Mouse (Mus musculus): ENCODE measurements at regions not wholly inside any gene's neighbourhood (a gene's known extent, or its start where the extent isn't known, plus 50 kb on each side); places are given as distances from the start of the nearest gene placed in this dataset.

- no peak for DNase-seq (ENCODE audit: extremely low spot score in 1 of 2, low spot score in 1 of 2)
These were observed 131.1 kb upstream of the Reg3g start for GRCm38 (mm10) chr6:78599751-78600150.

DNA sequence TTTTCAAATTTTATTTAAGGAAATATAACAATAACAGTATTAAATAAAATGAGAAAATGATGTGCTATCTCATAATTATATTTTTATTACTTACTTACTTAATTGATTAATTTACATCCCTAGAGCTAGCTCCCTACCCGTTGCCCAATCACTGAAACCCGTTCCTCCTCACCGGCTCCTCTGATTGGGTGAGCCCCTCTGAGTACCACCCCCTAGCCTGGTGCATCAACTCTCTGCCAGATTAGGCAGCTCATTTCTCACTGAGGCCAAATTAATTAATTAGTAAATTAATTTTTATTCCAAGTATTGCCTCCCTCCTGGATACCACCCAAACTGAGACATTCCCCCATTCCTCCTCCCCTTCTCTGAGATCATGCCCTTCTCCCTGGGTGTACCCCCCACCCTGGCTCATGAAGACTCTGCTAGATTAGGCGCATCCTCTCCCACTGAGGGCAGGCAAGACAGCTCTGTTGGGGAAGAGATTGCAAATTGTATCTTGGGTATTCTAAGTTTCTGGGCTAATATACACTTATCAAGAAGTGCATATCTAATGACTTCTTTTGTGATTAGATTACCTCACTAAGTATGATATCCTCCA lies 101.4 kb upstream of the Reg3g start:
- no peak for DNase-seq (ENCODE audit: extremely low spot score in 1 of 2, low spot score in 1 of 2)

DNA sequence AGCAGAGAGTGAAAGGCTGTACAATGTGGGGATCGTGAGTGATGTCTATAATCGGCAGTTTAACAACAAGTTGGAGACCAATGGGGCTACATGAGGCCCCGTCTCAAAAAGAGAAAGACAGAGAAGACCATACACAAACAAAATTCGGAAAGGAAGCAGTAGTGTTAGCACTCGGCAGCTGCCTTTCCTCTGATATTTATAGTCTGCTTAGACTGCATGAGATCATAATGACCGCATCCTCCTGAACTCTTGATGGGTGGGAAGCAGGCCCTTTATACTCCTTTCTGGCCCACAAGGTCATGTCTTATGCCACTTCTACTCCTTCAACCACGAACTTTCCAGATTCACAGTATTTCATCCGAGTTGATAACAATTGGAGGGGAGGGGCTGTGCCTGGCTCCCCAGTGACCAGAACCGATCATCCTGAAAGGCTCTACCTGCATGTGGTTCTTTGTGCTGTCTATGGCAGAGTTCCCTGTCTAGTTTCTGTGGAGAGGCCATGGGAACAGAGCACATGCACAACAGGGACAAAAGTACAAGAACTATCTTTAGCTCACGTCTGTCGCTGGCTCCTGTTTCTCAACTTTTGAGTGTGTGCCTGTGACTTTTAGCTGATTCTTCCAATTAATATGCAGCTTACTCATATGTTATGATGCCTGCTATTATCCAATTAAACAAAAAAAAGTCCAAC lies 84.5 kb upstream of the Reg3g start:
- DNase-seq (ENCODE audit: extremely low spot score in 1 of 2, low spot score in 1 of 2), result peak in 1 of 2 experiments; percentile 11

DNA sequence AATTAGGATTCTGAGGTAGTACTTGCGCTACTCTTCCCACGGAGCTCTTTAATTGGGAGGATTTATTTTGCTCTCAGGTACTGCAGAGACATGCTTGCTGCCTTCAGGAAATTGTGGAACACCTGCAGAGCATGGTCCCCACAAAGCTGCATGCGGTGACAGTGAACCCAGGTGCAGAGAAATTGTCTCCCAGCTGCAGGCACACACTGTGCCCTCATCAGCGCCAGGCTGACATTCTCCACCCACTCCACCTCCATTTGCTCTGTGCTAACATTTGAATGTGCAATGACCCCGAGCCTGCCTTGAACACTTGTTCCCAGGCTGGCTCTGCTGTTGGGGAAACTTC lies 83.7 kb upstream of the Reg3g start:
- DNase-seq (ENCODE audit: extremely low spot score in 1 of 2, low spot score in 1 of 2), result no peak

- DNase-seq (ENCODE audit: extremely low spot score in 1 of 2, low spot score in 1 of 2), result no peak
These were observed 83.1 kb upstream of the Reg3g start for GRCm38 (mm10) chr6:78551666-78552352.

DNA sequence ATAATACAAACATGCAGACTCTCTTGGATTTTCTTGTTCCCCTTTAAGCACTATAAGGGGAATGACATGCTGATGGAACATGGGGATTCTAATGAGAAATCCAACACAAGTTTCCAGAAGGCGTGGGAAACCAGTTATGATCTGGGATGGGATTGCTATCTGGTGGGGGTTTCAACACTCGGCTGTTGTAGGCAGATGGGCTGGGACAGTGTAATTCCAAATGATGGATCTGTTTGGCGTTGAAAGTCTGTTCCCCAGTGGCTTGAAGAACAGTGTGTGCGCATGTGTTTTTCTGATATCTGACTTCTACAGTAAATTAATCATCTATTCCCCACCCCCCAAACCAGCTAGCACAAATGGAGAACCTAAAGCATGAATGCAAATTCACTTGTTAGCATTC lies 79.8 kb upstream of the Reg3g start:
- DNase-seq (ENCODE audit: extremely low spot score in 1 of 2, low spot score in 1 of 2), result no peak

GRCm38 (mm10) chr6:78547721-78548120 lies 79.0 kb upstream of the Reg3g start:
- DNase-seq (ENCODE audit: extremely low spot score in 1 of 2, low spot score in 1 of 2), result no peak

- peak; percentile 51 to 86 for DNase-seq (ENCODE audit: extremely low spot score in 1 of 2, low spot score in 1 of 2)
These were observed 75.6 kb upstream of the Reg3g start for GRCm38 (mm10) chr6:78544238-78544637.

- DNase-seq (ENCODE audit: extremely low spot score in 1 of 2, low spot score in 1 of 2), result no peak
These were observed 68.8 kb upstream of the Reg3g start for GRCm38 (mm10) chr6:78537476-78537875.

DNA sequence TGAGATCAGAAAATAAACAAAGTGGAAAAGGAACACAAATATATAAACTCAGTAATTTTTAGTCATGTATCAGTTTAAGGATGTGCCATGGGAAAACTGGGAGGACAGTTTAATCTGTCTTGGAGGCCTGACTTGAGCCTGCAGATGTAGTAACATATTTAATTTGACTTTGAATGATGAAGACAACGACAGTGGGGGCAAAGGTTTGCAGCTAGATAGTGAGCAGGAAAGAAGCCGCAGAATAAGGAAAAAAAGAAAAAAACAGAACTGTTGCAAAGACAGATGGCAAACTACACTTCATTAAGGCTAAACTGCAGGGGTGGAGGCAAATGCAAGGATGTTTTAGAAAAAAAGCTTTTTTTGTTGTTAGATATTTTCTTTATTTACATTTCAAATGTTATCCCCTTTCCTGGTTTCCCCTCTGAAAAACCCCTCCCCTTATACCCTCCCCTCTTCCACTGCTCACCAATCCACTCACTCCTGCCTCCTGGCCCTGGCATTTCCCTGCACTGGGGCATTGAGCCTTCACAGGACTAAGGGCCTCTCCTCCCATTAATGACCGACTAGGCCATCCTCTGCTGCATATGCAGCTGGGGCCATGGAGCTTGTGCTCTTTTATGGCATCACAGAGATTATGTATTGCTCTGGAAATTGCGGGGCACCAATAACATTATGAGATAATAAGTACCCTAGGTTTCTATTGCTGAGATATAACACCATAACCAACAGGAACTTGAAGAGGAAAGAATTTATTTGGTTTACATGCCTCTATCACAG lies 58.5 kb upstream of the Reg3g start:
- DNase-seq (ENCODE audit: extremely low spot score in 1 of 2, low spot score in 1 of 2), result no peak

Measured in layer of hippocampus, postnatal 25 days (tissue).